Mouse (Mus musculus): ENCODE measurements around the gene Ube2g1. TPM values are rescaled to one million over a fixed set of nuclear protein-coding genes. Genes with fewer than 3 reads are reported as not detected.

Ube2g1 gene
- 36.6 and 43.0 TPM in 2 replicates for polyA plus RNA-seq (2011; ENCODE audit: insufficient read depth, insufficient read length, low read depth, missing spikeins)

- no peaks in the 10 kb centered on the region for H3K9me3 ChIP-seq (replicated peaks; ENCODE audit: control insufficient read depth, insufficient read depth, low read length, poor library complexity, severe bottlenecking)
- H3K27ac ChIP-seq (ENCODE audit: insufficient read depth, low read length) = peak within 1 kb of the TSS; percentile 69
- no peaks in the 10 kb centered on the region for H3K4me1 ChIP-seq (ENCODE audit: control insufficient read depth, insufficient read depth, low read length)
- no peaks in the 10 kb centered on the region for H3K27me3 ChIP-seq (ENCODE audit: control insufficient read depth, insufficient read depth, low read length, poor library complexity, severe bottlenecking)
- H3K9ac ChIP-seq (ENCODE audit: low read depth, poor library complexity, severe bottlenecking) = peak within 1 kb of the TSS; percentile 96
- no peaks in the 10 kb centered on the region for H3K36me3 ChIP-seq (ENCODE audit: control insufficient read depth, insufficient read depth, low read length, poor library complexity, severe bottlenecking)
- H3K4me3 ChIP-seq (ENCODE audit: low read depth, low read length) = peak within 1 kb of the TSS; percentile 87
- TF ChIP-seq POLR2A (IDR thresholded peaks at IDR 0.05; ENCODE audit: insufficient read depth, low read length) = peak; percentile 14
- TF ChIP-seq EP300 (IDR thresholded peaks at IDR 0.05; ENCODE audit: insufficient read depth, low read depth, low read length) = peak; percentile 43; the same call in 1 of the 2 replicates
- no peak for TF ChIP-seq CTCF (IDR thresholded peaks at IDR 0.05; ENCODE audit: low read depth, low read length)
Observed at GRCm38 (mm10) chr11:72606694-72607407, at the start of gene Ube2g1. Gene Ube2g1, plus strand, starts transcription at chr11:72607283.

GRCm38 (mm10) chr11:72558155-72558554 lies 48.9 kb upstream of the Ube2g1 start:
- H3K9me3 ChIP-seq (replicated peaks; ENCODE audit: control insufficient read depth, insufficient read depth, low read length, poor library complexity, severe bottlenecking) = no peaks in the 10 kb centered on the region
- TF ChIP-seq POLR2A (IDR thresholded peaks at IDR 0.05; ENCODE audit: insufficient read depth, low read length) (no peak), EP300 (IDR thresholded peaks at IDR 0.05; ENCODE audit: insufficient read depth, low read depth, low read length) (no peak), CTCF (IDR thresholded peaks at IDR 0.05; ENCODE audit: low read depth, low read length) (no peak)
- H3K27ac ChIP-seq (ENCODE audit: insufficient read depth, low read length) = no peak overlapping the region
- H3K27me3 ChIP-seq (ENCODE audit: control insufficient read depth, insufficient read depth, low read length, poor library complexity, severe bottlenecking) = no peaks in the 10 kb centered on the region
- no peaks in the 10 kb centered on the region for H3K36me3 ChIP-seq (ENCODE audit: control insufficient read depth, insufficient read depth, low read length, poor library complexity, severe bottlenecking)
- no peak overlapping the region for H3K4me3 ChIP-seq (ENCODE audit: low read depth, low read length)
- H3K4me1 ChIP-seq (ENCODE audit: control insufficient read depth, insufficient read depth, low read length) = no peaks in the 10 kb centered on the region
- H3K9ac ChIP-seq (ENCODE audit: low read depth, poor library complexity, severe bottlenecking) = no peak overlapping the region

- Histone ChIP-seq H3K27me3 (ENCODE audit: control insufficient read depth, insufficient read depth, low read length, poor library complexity, severe bottlenecking) (no peaks in the 10 kb centered on the region), H3K36me3 (ENCODE audit: control insufficient read depth, insufficient read depth, low read length, poor library complexity, severe bottlenecking) (no peaks in the 10 kb centered on the region), H3K27ac (ENCODE audit: insufficient read depth, low read length) (no peak overlapping the region), H3K4me3 (ENCODE audit: low read depth, low read length) (no peak overlapping the region), H3K9ac (ENCODE audit: low read depth, poor library complexity, severe bottlenecking) (no peak overlapping the region), H3K4me1 (ENCODE audit: control insufficient read depth, insufficient read depth, low read length) (no peaks in the 10 kb centered on the region), H3K9me3 (replicated peaks; ENCODE audit: control insufficient read depth, insufficient read depth, low read length, poor library complexity, severe bottlenecking) (no peaks in the 10 kb centered on the region)
- no peak for TF ChIP-seq CTCF (IDR thresholded peaks at IDR 0.05; ENCODE audit: low read depth, low read length)
- no peak for TF ChIP-seq EP300 (IDR thresholded peaks at IDR 0.05; ENCODE audit: insufficient read depth, low read depth, low read length)
- TF ChIP-seq POLR2A (IDR thresholded peaks at IDR 0.05; ENCODE audit: insufficient read depth, low read length) = no peak
Observed at GRCm38 (mm10) chr11:72560661-72561060, 46.4 kb upstream of the Ube2g1 start.

- H3K4me1 ChIP-seq (ENCODE audit: control insufficient read depth, insufficient read depth, low read length) = peaks cover 2% of the 10 kb centered on the region
- H3K36me3 ChIP-seq (ENCODE audit: control insufficient read depth, insufficient read depth, low read length, poor library complexity, severe bottlenecking) = no peaks in the 10 kb centered on the region
- no peaks in the 10 kb centered on the region for H3K27me3 ChIP-seq (ENCODE audit: control insufficient read depth, insufficient read depth, low read length, poor library complexity, severe bottlenecking)
- no peak overlapping the region for H3K4me3 ChIP-seq (ENCODE audit: low read depth, low read length)
- no peaks in the 10 kb centered on the region for H3K9me3 ChIP-seq (replicated peaks; ENCODE audit: control insufficient read depth, insufficient read depth, low read length, poor library complexity, severe bottlenecking)
- H3K9ac ChIP-seq (ENCODE audit: low read depth, poor library complexity, severe bottlenecking) = no peak overlapping the region
- no peak for TF ChIP-seq EP300 (IDR thresholded peaks at IDR 0.05; ENCODE audit: insufficient read depth, low read depth, low read length)
- TF ChIP-seq CTCF (IDR thresholded peaks at IDR 0.05; ENCODE audit: low read depth, low read length) = no peak
- TF ChIP-seq POLR2A (IDR thresholded peaks at IDR 0.05; ENCODE audit: insufficient read depth, low read length) = no peak
- H3K27ac ChIP-seq (ENCODE audit: insufficient read depth, low read length) = no peak overlapping the region
Observed at GRCm38 (mm10) chr11:72564232-72564807, 42.8 kb upstream of the Ube2g1 start.

- Histone ChIP-seq H3K27me3 (ENCODE audit: control insufficient read depth, insufficient read depth, low read length, poor library complexity, severe bottlenecking) (no peaks in the 10 kb centered on the region), H3K9ac (ENCODE audit: low read depth, poor library complexity, severe bottlenecking) (no peak overlapping the region), H3K36me3 (ENCODE audit: control insufficient read depth, insufficient read depth, low read length, poor library complexity, severe bottlenecking) (no peaks in the 10 kb centered on the region), H3K4me1 (ENCODE audit: control insufficient read depth, insufficient read depth, low read length) (peaks cover 2% of the 10 kb centered on the region), H3K27ac (ENCODE audit: insufficient read depth, low read length) (no peak overlapping the region), H3K9me3 (replicated peaks; ENCODE audit: control insufficient read depth, insufficient read depth, low read length, poor library complexity, severe bottlenecking) (no peaks in the 10 kb centered on the region), H3K4me3 (ENCODE audit: low read depth, low read length) (no peak overlapping the region)
- TF ChIP-seq POLR2A (IDR thresholded peaks at IDR 0.05; ENCODE audit: insufficient read depth, low read length) (no peak), CTCF (IDR thresholded peaks at IDR 0.05; ENCODE audit: low read depth, low read length) (no peak), EP300 (IDR thresholded peaks at IDR 0.05; ENCODE audit: insufficient read depth, low read depth, low read length) (no peak)
Observed at GRCm38 (mm10) chr11:72566304-72566703, 40.8 kb upstream of the Ube2g1 start.

- TF ChIP-seq POLR2A (IDR thresholded peaks at IDR 0.05; ENCODE audit: insufficient read depth, low read length) = no peak
- TF ChIP-seq EP300 (IDR thresholded peaks at IDR 0.05; ENCODE audit: insufficient read depth, low read depth, low read length) = no peak
- TF ChIP-seq CTCF (IDR thresholded peaks at IDR 0.05; ENCODE audit: low read depth, low read length) = no peak
- peaks cover 2% of the 10 kb centered on the region for H3K4me1 ChIP-seq (ENCODE audit: control insufficient read depth, insufficient read depth, low read length)
- no peak overlapping the region for H3K9ac ChIP-seq (ENCODE audit: low read depth, poor library complexity, severe bottlenecking)
- no peak overlapping the region for H3K4me3 ChIP-seq (ENCODE audit: low read depth, low read length)
- no peak overlapping the region for H3K27ac ChIP-seq (ENCODE audit: insufficient read depth, low read length)
- no peaks in the 10 kb centered on the region for H3K9me3 ChIP-seq (replicated peaks; ENCODE audit: control insufficient read depth, insufficient read depth, low read length, poor library complexity, severe bottlenecking)
- no peaks in the 10 kb centered on the region for H3K27me3 ChIP-seq (ENCODE audit: control insufficient read depth, insufficient read depth, low read length, poor library complexity, severe bottlenecking)
- no peaks in the 10 kb centered on the region for H3K36me3 ChIP-seq (ENCODE audit: control insufficient read depth, insufficient read depth, low read length, poor library complexity, severe bottlenecking)
Observed at GRCm38 (mm10) chr11:72566816-72567338, 40.2 kb upstream of the Ube2g1 start.

Data from ES-Bruce4 (cell line).